Mouse (Mus musculus) urinary bladder, postnatal 14 days (tissue): ENCODE measurements around the gene Gm20824.
"Not testable (repeated sequence)": the region's sequence is repeated elsewhere in the genome, so short reads cannot be mapped to it uniquely, and the experiment has no call there.

Experiments used
- DNase-seq: peaks from one replicate; pipeline ENCODE4 v3.0.0; 2021; ENCODE audit warnings: low spot score

Gm20824 gene

GRCm38 (mm10) chrY:8257607-8258006 lies at the start of gene Gm20824:
Gene Gm20824 (plus strand): TSS chrY:8257907.
- not testable (repeated sequence) for DNase-seq
